Mouse (Mus musculus) liver, embryonic 14.5 days (tissue): ENCODE results near the gene Fam136a. TPM values are rescaled to one million over a fixed set of nuclear protein-coding genes. Genes with fewer than 3 reads are reported as not detected.

Source experiments
- ATAC-seq: fragments of 200-750 bp; cut with Nextera tagmentation; 2 replicates; pipeline ENCODE4 v1.8.0; 2017; ENCODE audit warnings: moderate number of reproducible peaks, mild to moderate bottlenecking, moderate library complexity; ENCODE audit not compliant: insufficient read depth
- DNase-seq, 3 experiments: peaks; one replicate each; pipeline ENCODE4 v3.0.0-alpha.2; 2012 to 2013; ENCODE audit warnings: low read depth in 3 of 3, low spot score in 3 of 3
- H3K27ac ChIP-seq: fragments of 300-500 bp; sonication (generic); 2 replicates; pipeline ENCODE4 v1.5.1; 2014; ENCODE audit warnings: moderate library complexity, mild to moderate bottlenecking, control low read depth, inconsistent platforms
- H3K27me3 ChIP-seq: fragments of 300-500 bp; sonication (generic); 2 replicates; pipeline ENCODE4 v1.6.1; 2014; ENCODE audit warnings: mild to moderate bottlenecking, low read length, moderate library complexity; ENCODE audit not compliant: control insufficient read depth, insufficient read depth
- H3K36me3 ChIP-seq: fragments of 300-500 bp; sonication (generic); replicated peaks from 2 replicates; pipeline ENCODE4 v1.6.1; 2014; ENCODE audit warnings: low read depth; ENCODE audit not compliant: control insufficient read depth, insufficient read depth
- H3K4me1 ChIP-seq, 2 experiments: fragments of 200-500 bp in 1 of 2; fragments of 300-500 bp in 1 of 2; sonication (generic) in 1 of 2; replicated peaks; 2 replicates each; pipeline ENCODE4 v1.6.1; 2012 to 2014; ENCODE audit warnings: antibody characterized with exemption in 1 of 2, inconsistent platforms in 1 of 2, low read length in 1 of 2; ENCODE audit not compliant: control insufficient read depth in 2 of 2, insufficient read depth in 2 of 2
- H3K4me2 ChIP-seq: fragments of 300-500 bp; sonication (generic); 2 replicates; pipeline ENCODE4 v1.6.1; 2014; ENCODE audit warnings: low read depth, mild to moderate bottlenecking, control low read depth, moderate library complexity
- H3K4me3 ChIP-seq, 2 experiments: fragments of 200-500 bp in 1 of 2; fragments of 300-500 bp in 1 of 2; sonication (generic) in 1 of 2; 2 replicates each; pipeline ENCODE4 v1.5.1; 2012 to 2014; ENCODE audit warnings: low read depth in 2 of 2, low read length in 2 of 2, mild to moderate bottlenecking in 2 of 2, control low read depth in 1 of 2, inconsistent platforms in 1 of 2, moderate library complexity in 1 of 2; ENCODE audit not compliant: insufficient read depth in 1 of 2
- H3K9ac ChIP-seq: fragments of 300-500 bp; sonication (generic); replicated peaks from 2 replicates; pipeline ENCODE4 v1.6.1; 2014; ENCODE audit warnings: mild to moderate bottlenecking, control low read depth, moderate library complexity
- H3K9me3 ChIP-seq: fragments of 300-500 bp; sonication (generic); 2 replicates; pipeline ENCODE4 v1.6.1; 2016; ENCODE audit warnings: low read length, mixed read lengths; ENCODE audit not compliant: control insufficient read depth
- CTCF ChIP-seq: IDR thresholded peaks from 2 replicates; pipeline ENCODE4 v1.5.1; 2016; ENCODE audit warnings: antibody characterized with exemption, low read depth, control low read depth
- EP300 ChIP-seq: IDR thresholded peaks from 2 replicates; pipeline ENCODE4 v1.6.1; 2016; ENCODE audit warnings: antibody characterized with exemption, low read depth
- WGBS: fragments of 180-500 bp; shearing (Covaris S2); extraction: QIAGEN DNeasy Blood & Tissue Kit; methylation state at CpG from one replicate; pipeline ENCODE4 v1.1.7; 2014; ENCODE audit not compliant: insufficient replicate concordance; 5-methylcytosine and 5-hydroxymethylcytosine counted together
- polyA plus RNA-seq, 2 experiments: library from polyadenylated mRNA; depleted of rRNA in 1 of 2; stranded (reverse) in 1 of 2; unstranded in 1 of 2; fragments of >200 nt; fragmentation: Nextera tagmentation in 1 of 2; extraction: Ambion mirVana in 1 of 2; gene quantifications; 2 replicates each; pipeline versions ENCODE4 v1.2.1 to v1.2.3; 2012 to 2014

Gene Fam136a
- polyA plus RNA-seq, 2 experiments: 27.6 to 64.8 TPM

GRCm38 (mm10) chr6:86402681-86403607 lies 37.5 kb downstream of the Fam136a start:
- no peaks in the 10 kb centered on the region for H3K9me3 ChIP-seq
- H3K9ac ChIP-seq: peak overlapping the region; percentile 49
- H3K27me3 ChIP-seq: no peaks in the 10 kb centered on the region; the same call in 1 of the 2 replicates
- H3K27ac ChIP-seq: no peak overlapping the region
- TF ChIP-seq EP300 (no peak), CTCF (no peak)
- ATAC-seq (no peak), DNase-seq (no peak)
- peak overlapping the region; percentile 96 for H3K4me2 ChIP-seq
- no peaks in the 10 kb centered on the region; the same call in 1 of the 2 replicates for H3K36me3 ChIP-seq
- peak overlapping the region; percentile 45 to 92 for H3K4me3 ChIP-seq
- H3K4me1 ChIP-seq: peaks cover 5 to 17% of the 10 kb centered on the region in 2 experiments; a peak in 3 of 4 replicates
- 27% methylated on average over 12 of the region's 12 CpGs for WGBS

GRCm38 (mm10) chr6:86403728-86404099 lies 38.3 kb downstream of the Fam136a start:
- peak overlapping the region; percentile 96 for H3K4me2 ChIP-seq
- H3K27me3 ChIP-seq: no peaks in the 10 kb centered on the region; the same call in 1 of the 2 replicates
- ATAC-seq (peak; percentile 75), DNase-seq (peak; percentile 70 to 74 (median 73))
- peaks cover 4 to 17% of the 10 kb centered on the region in 2 experiments; a peak in 3 of 4 replicates for H3K4me1 ChIP-seq
- no peaks in the 10 kb centered on the region for H3K9me3 ChIP-seq
- WGBS: under 1% methylated on average over 15 of the region's 15 CpGs
- no peak for TF ChIP-seq CTCF
- no peak for TF ChIP-seq EP300
- peak overlapping the region; percentile 89 for H3K9ac ChIP-seq
- peak overlapping the region; percentile 88 to 92 for H3K4me3 ChIP-seq
- H3K27ac ChIP-seq: peak overlapping the region; percentile 75
- H3K36me3 ChIP-seq: no peaks in the 10 kb centered on the region; the same call in 1 of the 2 replicates

- WGBS: under 1% methylated on average over 62 of the region's 62 CpGs
- peak within 1 kb of the TSS; percentile 75 for H3K27ac ChIP-seq
- peak; percentile 96 for ATAC-seq
- H3K4me1 ChIP-seq: peaks cover 4 to 17% of the 10 kb centered on the region in 2 experiments; a peak in 3 of 4 replicates
- no peaks in the 10 kb centered on the region for H3K9me3 ChIP-seq
- peak within 1 kb of the TSS; percentile 89 for H3K9ac ChIP-seq
- H3K4me3 ChIP-seq: peak within 1 kb of the TSS; percentile 88 to 92
- DNase-seq: peak; percentile 92 to 95 (median 93)
- TF ChIP-seq EP300 (no peak), CTCF (no peak)
- H3K27me3 ChIP-seq: no peaks in the 10 kb centered on the region
- H3K4me2 ChIP-seq: peak within 1 kb of the TSS; percentile 96
- no peaks in the 10 kb centered on the region; the same call in 1 of the 2 replicates for H3K36me3 ChIP-seq
Observed at GRCm38 (mm10) chr6:86404100-86404861, 38.8 kb downstream of the Fam136a start, which contains the start of gene Tia1. Gene Tia1 (plus strand): TSS chr6:86404219.

- Histone ChIP-seq H3K9me3 (no peaks in the 10 kb centered on the region), H3K27ac (peak overlapping the region; percentile 17; the same call in 1 of the 2 replicates), H3K36me3 (no peaks in the 10 kb centered on the region; the same call in 1 of the 2 replicates), H3K4me3 (peak overlapping the region; percentile 88 to 92), H3K4me2 (peak overlapping the region; percentile 96), H3K9ac (peak overlapping the region; percentile 89), H3K4me1 (peaks cover 3 to 17% of the 10 kb centered on the region in 2 experiments; a peak in 3 of 4 replicates), H3K27me3 (no peaks in the 10 kb centered on the region)
- TF ChIP-seq CTCF (no peak), EP300 (no peak)
- WGBS: under 1% methylated on average over 11 of the region's 11 CpGs
- ATAC-seq (no peak), DNase-seq (no peak)
Observed at GRCm38 (mm10) chr6:86404996-86405395, 39.5 kb downstream of the Fam136a start.
